In genomic region chr8:124720938-124721861, GRCm38 (mm10) we compare ENCODE assay signal across 8 mouse cellular contexts. TPM values are rescaled to one million over a fixed set of nuclear protein-coding genes. Genes with fewer than 3 reads are reported as not detected.
DNase-seq lines count a peak whose midpoint lies in the region; ATAC-seq and TF ChIP-seq lines count a peak whose summit lies in the region.

No protein-coding gene starts in this region.

- DNase-seq in kidney, adult 8-10 months = no peak
- DNase-seq in embryo, embryonic 11.5 days (ENCODE audit: low read depth, low spot score) = peak; percentile 8
- DNase-seq in induced T-regulatory cell, adult 2 months (ENCODE audit: low read depth) = peak; percentile 43
- DNase-seq in adrenal gland, postnatal 36 days = no peak
- DNase-seq in kidney, adult 11 months = no peak

- H3K4me2 ChIP-seq in kidney, embryonic 14.5 days (replicated peaks; ENCODE audit: low read depth, low read length) = peak overlapping the region; percentile 85
- peak overlapping the region; percentile 80 for H3K4me2 ChIP-seq in midbrain, embryonic 16.5 days (ENCODE audit: low read length)

- no peaks in the 10 kb centered on the region for H3K9me3 ChIP-seq in kidney, embryonic 14.5 days (ENCODE audit: control insufficient read depth, low read length)
- H3K9me3 ChIP-seq in ES-Bruce4 (replicated peaks; ENCODE audit: control insufficient read depth, insufficient read depth, low read length, poor library complexity, severe bottlenecking) = no peaks in the 10 kb centered on the region
- H3K9me3 ChIP-seq in midbrain, embryonic 16.5 days (replicated peaks; ENCODE audit: control insufficient read depth, low read length, poor library complexity, severe bottlenecking) = no peaks in the 10 kb centered on the region

- H3K4me3 ChIP-seq in kidney, embryonic 14.5 days (ENCODE audit: low read length) = peak overlapping the region; percentile 99
- H3K4me3 ChIP-seq in ES-Bruce4 (ENCODE audit: low read depth, low read length) = peak overlapping the region; percentile 83
- peak overlapping the region; percentile 66 for H3K4me3 ChIP-seq in midbrain, embryonic 16.5 days (ENCODE audit: low read depth, low read length)

- H3K27ac ChIP-seq in kidney, embryonic 14.5 days (ENCODE audit: low read depth, low read length) = peak overlapping the region; percentile 42; the same call in 1 of the 2 replicates
- no peak overlapping the region for H3K27ac ChIP-seq in ES-Bruce4 (ENCODE audit: insufficient read depth, low read length)
- H3K27ac ChIP-seq in midbrain, embryonic 16.5 days (ENCODE audit: low read length) = peak overlapping the region; percentile 51

- 3% methylated on average over 30 of the region's 31 CpGs for WGBS in kidney, embryonic 14.5 days
- WGBS in midbrain, embryonic 16.5 days = 2% methylated on average over 26 of the region's 31 CpGs

- peaks cover 8% of the 10 kb centered on the region; the same call in 1 of the 2 replicates for H3K36me3 ChIP-seq in kidney, embryonic 14.5 days (ENCODE audit: control insufficient read depth, insufficient read depth, low read length)
- no peaks in the 10 kb centered on the region; the same call in none of the 2 replicates for H3K36me3 ChIP-seq in ES-Bruce4 (ENCODE audit: control insufficient read depth, insufficient read depth, low read length, poor library complexity, severe bottlenecking)
- no peaks in the 10 kb centered on the region for H3K36me3 ChIP-seq in midbrain, embryonic 16.5 days (ENCODE audit: control insufficient read depth, insufficient read depth, low read length)

- no peaks in the 10 kb centered on the region for H3K27me3 ChIP-seq in kidney, embryonic 14.5 days (ENCODE audit: control insufficient read depth, insufficient read depth, low read length)
- H3K27me3 ChIP-seq in ES-Bruce4 (ENCODE audit: control insufficient read depth, insufficient read depth, low read length, poor library complexity, severe bottlenecking) = no peaks in the 10 kb centered on the region
- no peaks in the 10 kb centered on the region for H3K27me3 ChIP-seq in midbrain, embryonic 16.5 days (ENCODE audit: control insufficient read depth, insufficient read depth, low read depth, low read length)

- TF ChIP-seq CTCF in ES-Bruce4 (IDR thresholded peaks at IDR 0.05; ENCODE audit: low read depth, low read length) = no peak

- TF ChIP-seq POLR2A in ES-Bruce4 (IDR thresholded peaks at IDR 0.05; ENCODE audit: insufficient read depth, low read length) = no peak

- TF ChIP-seq EP300 in ES-Bruce4 (IDR thresholded peaks at IDR 0.05; ENCODE audit: insufficient read depth, low read depth, low read length) = no peak

- peak overlapping the region; percentile 86 for H3K9ac ChIP-seq in kidney, embryonic 14.5 days (ENCODE audit: low read depth, low read length)
- H3K9ac ChIP-seq in ES-Bruce4 (ENCODE audit: low read depth, poor library complexity, severe bottlenecking) = peak overlapping the region; percentile 93
- H3K9ac ChIP-seq in midbrain, embryonic 16.5 days (ENCODE audit: low read depth, low read length) = peak overlapping the region; percentile 82

- ATAC-seq in kidney, embryonic 14.5 days (ENCODE audit: low FRiP score, low TSS enrichment) = peak; percentile 59; the same call in 1 of the 2 replicates
- ATAC-seq in midbrain, embryonic 16.5 days = peak; percentile 81

- peaks cover 21% of the 10 kb centered on the region for H3K4me1 ChIP-seq in kidney, embryonic 14.5 days (ENCODE audit: control insufficient read depth, insufficient read depth, low read length)
- H3K4me1 ChIP-seq in ES-Bruce4 (ENCODE audit: control insufficient read depth, insufficient read depth, low read length) = no peaks in the 10 kb centered on the region
- H3K4me1 ChIP-seq in midbrain, embryonic 16.5 days (ENCODE audit: control insufficient read depth, insufficient read depth, low read length) = peaks cover 24% of the 10 kb centered on the region

RNA-seq across cellular contexts. Expression of gene Ttc13, which starts 0.6 kb away (rescaled TPM):
- 36.3 and 57.1 TPM in 2 replicates for polyA plus RNA-seq in kidney, embryonic 14.5 days (2014; fragmentation: Nextera tagmentation; extraction: Ambion mirVana)
- 57.1 and 59.4 TPM in 2 replicates for polyA plus RNA-seq in ES-Bruce4 (2011; ENCODE audit: insufficient read depth, insufficient read length, low read depth, missing spikeins)
- polyA plus RNA-seq in midbrain, embryonic 16.5 days (2015; fragmentation: Nextera tagmentation; extraction: Ambion mirVana) = 64.6 and 66.2 TPM in 2 replicates
- total RNA-seq in adrenal gland, postnatal 36 days (2021) = 10 to 100 TPM; 39.8 to 41.5 TPM

RNA-seq across cellular contexts. Expression of gene Arv1, which starts 0.7 kb away (rescaled TPM):
- 30.9 and 32.2 TPM in 2 replicates for polyA plus RNA-seq in kidney, embryonic 14.5 days (2014; fragmentation: Nextera tagmentation; extraction: Ambion mirVana)
- 25.4 and 28.8 TPM in 2 replicates for polyA plus RNA-seq in ES-Bruce4 (2011; ENCODE audit: insufficient read depth, insufficient read length, low read depth, missing spikeins)
- polyA plus RNA-seq in midbrain, embryonic 16.5 days (2015; fragmentation: Nextera tagmentation; extraction: Ambion mirVana) = 34.8 and 36.0 TPM in 2 replicates
- 1 to 10 TPM; 8.7 to 9.8 TPM for total RNA-seq in adrenal gland, postnatal 36 days (2021)

RNA-seq across cellular contexts. Expression of gene Fam89a, which starts 30.4 kb away (rescaled TPM):
- polyA plus RNA-seq in kidney, embryonic 14.5 days (2014; fragmentation: Nextera tagmentation; extraction: Ambion mirVana) = 6.2 and 6.8 TPM in 2 replicates
- 6.9 and 8.0 TPM in 2 replicates for polyA plus RNA-seq in ES-Bruce4 (2011; ENCODE audit: insufficient read depth, insufficient read length, low read depth, missing spikeins)
- 0.26 and 0.40 TPM in 2 replicates for polyA plus RNA-seq in midbrain, embryonic 16.5 days (2015; fragmentation: Nextera tagmentation; extraction: Ambion mirVana)
- under 1 TPM; 0.20 to 0.23 TPM for total RNA-seq in adrenal gland, postnatal 36 days (2021)

RNA-seq across cellular contexts. Expression of gene 2310022B05Rik, which starts 58.0 kb away (rescaled TPM):
- 28.1 and 38.8 TPM in 2 replicates for polyA plus RNA-seq in kidney, embryonic 14.5 days (2014; fragmentation: Nextera tagmentation; extraction: Ambion mirVana)
- 25.9 and 31.4 TPM in 2 replicates for polyA plus RNA-seq in ES-Bruce4 (2011; ENCODE audit: insufficient read depth, insufficient read length, low read depth, missing spikeins)
- polyA plus RNA-seq in midbrain, embryonic 16.5 days (2015; fragmentation: Nextera tagmentation; extraction: Ambion mirVana) = 20.0 and 24.2 TPM in 2 replicates
- total RNA-seq in adrenal gland, postnatal 36 days (2021) = 10 to 100 TPM; 38.9 to 47.8 TPM

Comparison
In these comparisons a context has a peak if more than half of its experiments do, and no peak if none do; other contexts are left out.
1. DNase-seq: peak in embryo, embryonic 11.5 days (single experiment) and induced T-regulatory cell, adult 2 months (single experiment); none in kidney, adult 8-10 months (0 of 2), adrenal gland, postnatal 36 days (0 of 2) and kidney, adult 11 months (single experiment).
2. Peak in every context shown above with its lines, with median percentiles within 50 percentile points of each other: H3K4me3 ChIP-seq and H3K9ac ChIP-seq.